Mouse (Mus musculus): ENCODE results near the gene Cxcl1. TPM values are rescaled to one million over a fixed set of nuclear protein-coding genes. Genes with fewer than 3 reads are reported as not detected.
A peak's percentile ranks its signal among the peaks of the same experiment; 100 is the strongest.

Cxcl1 gene
- polyA plus RNA-seq, 2 experiments from 2014 or later: not detected

GRCm38 (mm10) chr5:90891464-90891813, 398 bp downstream of the Cxcl1 start:
- ATAC-seq: no peak

GRCm38 (mm10) chr5:90894231-90894630, 3.2 kb downstream of the Cxcl1 start:
- no peak for ATAC-seq

- ATAC-seq: no peak
Measured at GRCm38 (mm10) chr5:90897429-90897828, 6.4 kb downstream of the Cxcl1 start.

- no peak for ATAC-seq
Measured at GRCm38 (mm10) chr5:90899308-90899707, 8.3 kb downstream of the Cxcl1 start.

- ATAC-seq: no peak
Measured at GRCm38 (mm10) chr5:90900147-90900546, 9.1 kb downstream of the Cxcl1 start.

GRCm38 (mm10) chr5:90900688-90901087, 9.6 kb downstream of the Cxcl1 start:
- no peak for ATAC-seq

- no peak for ATAC-seq
Measured at GRCm38 (mm10) chr5:90902380-90903260, 11.6 kb downstream of the Cxcl1 start.

- no peak for ATAC-seq
Measured at GRCm38 (mm10) chr5:90903339-90904020, 12.4 kb downstream of the Cxcl1 start, which contains the start of gene Cxcl2. Gene Cxcl2 (plus strand): TSS chr5:90903871.

GRCm38 (mm10) chr5:90908983-90909382, 17.9 kb downstream of the Cxcl1 start:
- peak; percentile 84 for ATAC-seq

- ATAC-seq: no peak
Measured at GRCm38 (mm10) chr5:90919495-90919894, 28.5 kb downstream of the Cxcl1 start.

GRCm38 (mm10) chr5:90922958-90923357, 31.9 kb downstream of the Cxcl1 start:
- no peak for ATAC-seq

GRCm38 (mm10) chr5:90930546-90930945, 39.5 kb downstream of the Cxcl1 start:
- ATAC-seq: peak; percentile 14

- ATAC-seq: peak; percentile 96
Measured at GRCm38 (mm10) chr5:90930971-90931851, 40.2 kb downstream of the Cxcl1 start, which contains the start of gene Mthfd2l. Gene Mthfd2l (plus strand): TSS chr5:90931117.

- no peak for ATAC-seq
Measured at GRCm38 (mm10) chr5:90931911-90932310, 40.9 kb downstream of the Cxcl1 start.

GRCm38 (mm10) chr5:90936706-90937105, 45.7 kb downstream of the Cxcl1 start:
- ATAC-seq: no peak

Other genes starting within 250 kb of the Cxcl1 start
- not detected for gene Cxcl5, start 131.9 kb upstream of the Cxcl1 start, polyA plus RNA-seq (2017; shearing (Covaris generic))
- not detected for gene Ppbp, start 122.7 kb upstream of the Cxcl1 start, polyA plus RNA-seq (2017; shearing (Covaris generic))
- not detected for gene Pf4, start 118.8 kb upstream of the Cxcl1 start, polyA plus RNA-seq (2017; shearing (Covaris generic))
- not detected for gene Cxcl3, start 105.1 kb upstream of the Cxcl1 start, polyA plus RNA-seq (2017; shearing (Covaris generic))
- gene Cxcl15, start 96.7 kb upstream of the Cxcl1 start, polyA plus RNA-seq (2017; shearing (Covaris generic)): not detected
- gene Cxcl2, start 12.6 kb downstream of the Cxcl1 start, polyA plus RNA-seq (2017; shearing (Covaris generic)): not detected
- gene Mthfd2l, start 39.9 kb downstream of the Cxcl1 start, polyA plus RNA-seq (2017; shearing (Covaris generic)): 1 to 10 TPM in 1 of 2 experiments, under 1 TPM in 1; 0.43 to 1.9 TPM
- not detected for gene Epgn, start 136.2 kb downstream of the Cxcl1 start, polyA plus RNA-seq (2017; shearing (Covaris generic))
- not detected for gene Ereg, start 183.4 kb downstream of the Cxcl1 start, polyA plus RNA-seq (2017; shearing (Covaris generic))
- 1 to 10 TPM; 1.8 to 2.3 TPM for gene Areg, start 248.4 kb downstream of the Cxcl1 start, polyA plus RNA-seq (2017; shearing (Covaris generic))